Comparison of ENCODE assay signal across 20 mouse cellular contexts in genomic region chrX:103812690-103813089, GRCm38 (mm10). TPM values are rescaled to one million over a fixed set of nuclear protein-coding genes. Genes with fewer than 3 reads are reported as not detected.
DNase-seq lines count a peak whose midpoint lies in the region; ATAC-seq and TF ChIP-seq lines count a peak whose summit lies in the region.
"Had no signal": no experiment of that assay in that cellular context is flagged by ENCODE, and none has a peak within 500 bp of the region (broad histone marks: within the 10 kb centered on the region; RNA-seq: fewer than 3 reads in every experiment).

No protein-coding gene starts in this region.

- no peaks in the 10 kb centered on the region for H3K36me3 ChIP-seq in heart, embryonic 14.5 days (ENCODE audit: control insufficient read depth, insufficient read depth, low read length)
- no peaks in the 10 kb centered on the region for H3K36me3 ChIP-seq in kidney, embryonic 15.5 days
- no peaks in the 10 kb centered on the region for H3K36me3 ChIP-seq in lung, embryonic 14.5 days (ENCODE audit: insufficient read depth)
- H3K36me3 ChIP-seq in limb, embryonic 14.5 days (ENCODE audit: control insufficient read depth, insufficient read depth, low read length), result no peaks in the 10 kb centered on the region
- H3K36me3 ChIP-seq: embryonic facial prominence, embryonic 15.5 days; forebrain, embryonic 15.5 days; hindbrain, embryonic 15.5 days had no signal

- H3K27ac ChIP-seq in heart, embryonic 14.5 days (replicated peaks in 1 of 2; ENCODE audit: control insufficient read depth in 1 of 2, insufficient read depth in 1 of 2, low read depth in 2 of 2, low read length in 2 of 2), result 0 out of 4 replicates have a peak overlapping the region, but pooled peaks have one; percentile 6 to 16
- H3K27ac ChIP-seq in kidney, embryonic 15.5 days, result peak overlapping the region; percentile 22; the same call in 1 of the 2 replicates
- no peak overlapping the region for H3K27ac ChIP-seq in lung, embryonic 14.5 days (ENCODE audit: low read depth)
- H3K27ac ChIP-seq in limb, embryonic 14.5 days (replicated peaks; ENCODE audit: low read depth, low read length), result no peak overlapping the region
- H3K27ac ChIP-seq: embryonic facial prominence, embryonic 15.5 days; forebrain, embryonic 15.5 days; hindbrain, embryonic 15.5 days had no signal

- no peak for ATAC-seq in heart, embryonic 14.5 days (ENCODE audit: insufficient number of reproducible peaks, insufficient read depth, low FRiP score, low read depth)
- no peak for ATAC-seq in kidney, embryonic 15.5 days (replicated peaks; ENCODE audit: low FRiP score)
- peak; percentile 56; the same call in 1 of the 2 replicates for ATAC-seq in lung, embryonic 14.5 days (ENCODE audit: insufficient read depth)
- ATAC-seq in limb, embryonic 14.5 days (ENCODE audit: low FRiP score, low read depth), result no peak
- no peak for ATAC-seq in erythroid progenitor cell, adult 5-6 weeks (replicated peaks; ENCODE audit: low FRiP score, poor library complexity, severe bottlenecking)
- ATAC-seq: forebrain, embryonic 15.5 days had no signal

- no peak for TF ChIP-seq POLR2A in lung, adult 2 months (IDR thresholded peaks at IDR 0.05; ENCODE audit: borderline replicate concordance, extremely low read depth, low read depth, low read length)
- TF ChIP-seq POLR2A in limb, embryonic 14.5 days (IDR thresholded peaks at IDR 0.05; ENCODE audit: borderline replicate concordance, extremely low read depth, insufficient read depth, insufficient read length), result no peak

- WGBS in heart, embryonic 14.5 days, result 50% methylated on average over 1 of the region's 1 CpGs
- 71% methylated on average over 1 of the region's 1 CpGs for WGBS in kidney, embryonic 15.5 days
- WGBS in lung, embryonic 14.5 days, result 30% methylated on average over 1 of the region's 1 CpGs
- WGBS in lung, adult 2 months, result 61% methylated on average over 1 of the region's 1 CpGs
- 35% methylated on average over 1 of the region's 1 CpGs for WGBS in limb, embryonic 14.5 days

- no peak for DNase-seq in heart, postnatal 25 days (ENCODE audit: low spot score)
- no peak for DNase-seq in kidney, adult 11 months
- DNase-seq in lung, embryonic 14.5 days, result peak; percentile 46
- DNase-seq in lung, adult 2 months, result no peak
- DNase-seq in limb, embryonic 14.5 days (ENCODE audit: low spot score), result peak; percentile 70
- DNase-seq: adrenal gland, adult 2 months; adrenal gland, postnatal 25 days; cerebellum, adult 18-20 months; cerebellum, adult 9-11 months; cerebellum, postnatal 36 days; gastrocnemius, postnatal 36 days; heart, adult 11 months had no signal

- no peaks in the 10 kb centered on the region for H3K4me1 ChIP-seq in heart, embryonic 14.5 days (ENCODE audit: control insufficient read depth in 2 of 2, insufficient read depth in 2 of 2, low read length in 2 of 2)
- no peaks in the 10 kb centered on the region for H3K4me1 ChIP-seq in kidney, embryonic 15.5 days
- H3K4me1 ChIP-seq in lung, embryonic 14.5 days (ENCODE audit: insufficient read depth), result no peaks in the 10 kb centered on the region
- H3K4me1 ChIP-seq in lung, adult 2 months (ENCODE audit: control insufficient read depth, insufficient read depth, low read length), result peaks cover 4% of the 10 kb centered on the region
- H3K4me1 ChIP-seq in limb, embryonic 14.5 days (ENCODE audit: control insufficient read depth, insufficient read depth, low read length), result no peaks in the 10 kb centered on the region
- H3K4me1 ChIP-seq: embryonic facial prominence, embryonic 15.5 days; forebrain, embryonic 15.5 days; hindbrain, embryonic 15.5 days had no signal

- intact Hi-C loops in heart, postnatal 25 days (cut with DNase I), result no loop called here

- no peak overlapping the region for H3K4me3 ChIP-seq in heart, embryonic 14.5 days (ENCODE audit: control insufficient read depth in 1 of 2, insufficient read depth in 1 of 2, low read depth in 1 of 2, low read length in 2 of 2)
- no peak overlapping the region for H3K4me3 ChIP-seq in kidney, embryonic 15.5 days (replicated peaks)
- no peak overlapping the region for H3K4me3 ChIP-seq in lung, embryonic 14.5 days (ENCODE audit: low read depth, low read length)
- no peak overlapping the region for H3K4me3 ChIP-seq in lung, adult 2 months (replicated peaks; ENCODE audit: extremely low read depth, low read depth, low read length)
- no peak overlapping the region for H3K4me3 ChIP-seq in limb, embryonic 14.5 days (replicated peaks; ENCODE audit: low read length)
- H3K4me3 ChIP-seq: embryonic facial prominence, embryonic 15.5 days; erythroblast, embryonic 14.5 days; forebrain, embryonic 15.5 days; hindbrain, embryonic 15.5 days had no signal

- no peak overlapping the region for H3K9ac ChIP-seq in heart, embryonic 14.5 days (ENCODE audit: low read length)
- H3K9ac ChIP-seq in kidney, embryonic 15.5 days, result no peak overlapping the region
- no peak overlapping the region for H3K9ac ChIP-seq in lung, embryonic 14.5 days
- H3K9ac ChIP-seq in limb, embryonic 14.5 days (ENCODE audit: low read depth, low read length, severe bottlenecking), result no peak overlapping the region; the same call in 1 of the 2 replicates
- H3K9ac ChIP-seq: embryonic facial prominence, embryonic 15.5 days; forebrain, embryonic 15.5 days; hindbrain, embryonic 15.5 days had no signal

- H3K9me3 ChIP-seq in heart, embryonic 14.5 days (ENCODE audit: control insufficient read depth, low read length), result no peaks in the 10 kb centered on the region
- H3K9me3 ChIP-seq in kidney, embryonic 15.5 days (replicated peaks), result no peaks in the 10 kb centered on the region
- H3K9me3 ChIP-seq in lung, embryonic 14.5 days (ENCODE audit: low read depth, low read length), result no peaks in the 10 kb centered on the region
- no peaks in the 10 kb centered on the region for H3K9me3 ChIP-seq in limb, embryonic 14.5 days (ENCODE audit: control insufficient read depth, low read length)
- H3K9me3 ChIP-seq: embryonic facial prominence, embryonic 15.5 days; forebrain, embryonic 15.5 days; hindbrain, embryonic 15.5 days had no signal

- peaks cover 57% of the 10 kb centered on the region for H3K27me3 ChIP-seq in heart, embryonic 14.5 days (ENCODE audit: control insufficient read depth, insufficient read depth, low read length)
- H3K27me3 ChIP-seq in kidney, embryonic 15.5 days, result peaks cover 72% of the 10 kb centered on the region
- no peaks in the 10 kb centered on the region for H3K27me3 ChIP-seq in lung, embryonic 14.5 days (ENCODE audit: insufficient read depth, low read length)
- no peaks in the 10 kb centered on the region for H3K27me3 ChIP-seq in limb, embryonic 14.5 days (ENCODE audit: control insufficient read depth, insufficient read depth, low read length)

- no peak for TF ChIP-seq CTCF in lung, embryonic 14.5 days (IDR thresholded peaks at IDR 0.05; ENCODE audit: low read depth)
- no peak for TF ChIP-seq CTCF in lung, adult 2 months (IDR thresholded peaks at IDR 0.05; ENCODE audit: insufficient read depth, low read length)

- H3K4me2 ChIP-seq in heart, embryonic 14.5 days (ENCODE audit: low read length), result no peak overlapping the region
- no peak overlapping the region for H3K4me2 ChIP-seq in kidney, embryonic 15.5 days
- no peak overlapping the region for H3K4me2 ChIP-seq in lung, embryonic 14.5 days
- H3K4me2 ChIP-seq in limb, embryonic 14.5 days (replicated peaks; ENCODE audit: low read depth, low read length, severe bottlenecking), result no peak overlapping the region
- H3K4me2 ChIP-seq: embryonic facial prominence, embryonic 15.5 days; forebrain, embryonic 15.5 days; heart, embryonic 11.5 days; hindbrain, embryonic 15.5 days had no signal

RNA-seq across cellular contexts. Expression of gene Slc16a2, which starts 9.1 kb away (rescaled TPM):
- polyA plus RNA-seq in heart, embryonic 14.5 days (2014; fragmentation: Nextera tagmentation; extraction: Ambion mirVana), result 25.9 and 27.2 TPM in 2 replicates
- total RNA-seq in heart, postnatal 25 days (2021), result 1 to 10 TPM; 8.6 to 9.2 TPM
- 10.7 and 13.2 TPM in 2 replicates for polyA plus RNA-seq in kidney, embryonic 15.5 days (2015; fragmentation: Nextera tagmentation; extraction: Ambion mirVana)
- polyA plus RNA-seq in lung, embryonic 14.5 days (2014; fragmentation: Nextera tagmentation; extraction: Ambion mirVana), result 22.8 and 26.3 TPM in 2 replicates
- 32.6 and 35.0 TPM in 2 replicates for polyA plus RNA-seq in lung, adult 2 months (2012; rRNA removed)
- polyA plus RNA-seq in limb, embryonic 14.5 days (2012; rRNA removed), result 44.1 and 70.7 TPM in 2 replicates
- 49.6 and 53.3 TPM in 2 replicates for polyA plus RNA-seq in limb, embryonic 14.5 days (2014; fragmentation: Nextera tagmentation; extraction: Ambion mirVana)
- total RNA-seq in erythroid progenitor cell, adult 5-6 weeks (2015; ENCODE audit: low replicate concordance), result 6.7 TPM in 1 of 2 replicates, not detected in the other
- 0.08 TPM in 1 of 2 replicates, not detected in the other for total RNA-seq in erythroid progenitor cell, adult 5-6 weeks (2017; ENCODE audit: low replicate concordance)

Comparison
In these comparisons a context has a peak if more than half of its experiments do, and no peak if none do; other contexts are left out.
1. DNase-seq: peak in lung, embryonic 14.5 days (single experiment) and limb, embryonic 14.5 days (single experiment); none in heart, postnatal 25 days (single experiment), kidney, adult 11 months (single experiment) and lung, adult 2 months (single experiment).
2. H3K27ac ChIP-seq: peak in heart, embryonic 14.5 days (2 of 2) and kidney, embryonic 15.5 days (single experiment); none in lung, embryonic 14.5 days (single experiment) and limb, embryonic 14.5 days (single experiment).